Mouse (Mus musculus) heart, postnatal 14 days (tissue): ENCODE measurements around the gene Clasp1. TPM values are rescaled to one million over a fixed set of nuclear protein-coding genes. Genes with fewer than 3 reads are reported as not detected.
A peak's percentile ranks its signal among the peaks of the same experiment; 100 is the strongest.

Experiments
- DNase-seq, 2 experiments: peaks; one replicate each; pipeline ENCODE4 v3.0.0; 2021 to 2022
- intact Hi-C: fragments of 180-260 bp; cut with DNase I; formaldehyde crosslinking; loops from one replicate; pipeline ENCODE4 v1.15.1; 2025
- total RNA-seq, 2 experiments: library from RNA; stranded (reverse); gene quantifications; 2 replicates each; pipeline ENCODE4 v1.2.3; 2021

Clasp1 gene
- total RNA-seq, 2 experiments from 2014 or later, result 290 to 301 TPM

- no peak for DNase-seq
- intact Hi-C loops, result loop anchor here (10.0 kb wide), 1 partner anchor 128 kb away; no protein-coding TSS in a partner anchor
Measured at GRCm38 (mm10) chr1:118626452-118626851, 237.6 kb downstream of the Clasp1 start.

GRCm38 (mm10) chr1:118627781-118628464 is 239.1 kb downstream of the Clasp1 start, which contains the start of gene Tfcp2l1:
TSS of gene Tfcp2l1 (plus strand) at chr1:118627945.
- intact Hi-C loops, result loop anchor here (10.0 kb wide), 1 partner anchor 127 kb away; no protein-coding TSS in a partner anchor
- DNase-seq, result peak; percentile 70 to 82

- intact Hi-C loops, result no loop called here
- DNase-seq, result no peak
Measured at GRCm38 (mm10) chr1:118633415-118633980, 244.6 kb downstream of the Clasp1 start.

GRCm38 (mm10) chr1:118642296-118642999 is 253.6 kb downstream of the Clasp1 start:
- intact Hi-C loops, result no loop called here
- DNase-seq, result no peak

- no peak for DNase-seq
- intact Hi-C loops, result no loop called here
Measured at GRCm38 (mm10) chr1:118643138-118643979, 254.5 kb downstream of the Clasp1 start.

- no peak for DNase-seq
- intact Hi-C loops, result no loop called here
Measured at GRCm38 (mm10) chr1:118645701-118646100, 256.8 kb downstream of the Clasp1 start.

- intact Hi-C loops, result no loop called here
- DNase-seq, result no peak
Measured at GRCm38 (mm10) chr1:118648015-118648414, 259.2 kb downstream of the Clasp1 start.

GRCm38 (mm10) chr1:118649933-118650770 is 261.3 kb downstream of the Clasp1 start:
- intact Hi-C loops, result no loop called here
- no peak for DNase-seq

- intact Hi-C loops, result no loop called here
- DNase-seq, result no peak
Measured at GRCm38 (mm10) chr1:118650771-118651080, 261.9 kb downstream of the Clasp1 start.

GRCm38 (mm10) chr1:118658716-118659115 is 269.9 kb downstream of the Clasp1 start:
- intact Hi-C loops, result no loop called here
- no peak for DNase-seq

- intact Hi-C loops, result no loop called here
- DNase-seq, result no peak
Measured at GRCm38 (mm10) chr1:118660880-118661465, 272.1 kb downstream of the Clasp1 start.

Other genes with a start within 250 kb of the Clasp1 start
- gene Gm29106, start 212.5 kb upstream of the Clasp1 start, total RNA-seq, result not detected
- gene Tsn, start 77.3 kb upstream of the Clasp1 start, total RNA-seq, result 10 to 100 TPM; 68.1 to 69.7 TPM
- 10 to 100 TPM; 15.8 to 19.8 TPM for gene Nifk, start 67.2 kb upstream of the Clasp1 start, total RNA-seq
- gene Tfcp2l1, start 238.9 kb downstream of the Clasp1 start, total RNA-seq, result under 1 TPM; 0.39 to 0.41 TPM